Mouse (Mus musculus): ENCODE results near the gene Fcrl1. TPM values are rescaled to one million over a fixed set of nuclear protein-coding genes. Genes with fewer than 3 reads are reported as not detected.
A peak's percentile ranks its signal among the peaks of the same experiment; 100 is the strongest.

Fcrl1 gene
- polyA plus RNA-seq, 1 experiment from 2014 or later = 0.39 TPM

- 53% methylated on average over 5 of the region's 5 CpGs for WGBS
Measured at GRCm38 (mm10) chr3:87401321-87401720, 25.1 kb downstream of the Fcrl1 start.

GRCm38 (mm10) chr3:87408171-87408570 lies 32.0 kb downstream of the Fcrl1 start:
- no peaks in the 10 kb centered on the region for H3K36me3 ChIP-seq (ENCODE audit: control insufficient read depth, insufficient read depth, low read length)
- no peak overlapping the region for H3K27ac ChIP-seq (ENCODE audit: low read length)
- no peaks in the 10 kb centered on the region for H3K27me3 ChIP-seq (ENCODE audit: control insufficient read depth, insufficient read depth, low read length)
- H3K9me3 ChIP-seq (replicated peaks; ENCODE audit: control insufficient read depth, low read length) = no peaks in the 10 kb centered on the region
- H3K4me1 ChIP-seq (ENCODE audit: control insufficient read depth, insufficient read depth, low read length) = no peaks in the 10 kb centered on the region
- 24% methylated on average over 4 of the region's 4 CpGs for WGBS
- no peak overlapping the region for H3K9ac ChIP-seq (ENCODE audit: low read length)
- H3K4me2 ChIP-seq (ENCODE audit: low read depth, low read length) = no peak overlapping the region
- ATAC-seq (ENCODE audit: insufficient read depth, low FRiP score) = no peak
- H3K4me3 ChIP-seq (replicated peaks; ENCODE audit: low read length) = no peak overlapping the region

More at GRCm38 (mm10) chr3:87401321-87401720, 25.1 kb downstream of the Fcrl1 start:
- no peak overlapping the region for H3K9ac ChIP-seq (ENCODE audit: low read length)
- H3K27ac ChIP-seq (ENCODE audit: low read length) = no peak overlapping the region
- no peaks in the 10 kb centered on the region for H3K9me3 ChIP-seq (replicated peaks; ENCODE audit: control insufficient read depth, low read length)
- no peaks in the 10 kb centered on the region for H3K27me3 ChIP-seq (ENCODE audit: control insufficient read depth, insufficient read depth, low read length)
- H3K4me3 ChIP-seq (replicated peaks; ENCODE audit: low read length) = no peak overlapping the region
- no peaks in the 10 kb centered on the region for H3K36me3 ChIP-seq (ENCODE audit: control insufficient read depth, insufficient read depth, low read length)
- ATAC-seq (ENCODE audit: insufficient read depth, low FRiP score) = no peak
- no peaks in the 10 kb centered on the region for H3K4me1 ChIP-seq (ENCODE audit: control insufficient read depth, insufficient read depth, low read length)
- H3K4me2 ChIP-seq (ENCODE audit: low read depth, low read length) = no peak overlapping the region

GRCm38 (mm10) chr3:87409196-87409935 lies 33.2 kb downstream of the Fcrl1 start:
- H3K9me3 ChIP-seq (replicated peaks; ENCODE audit: control insufficient read depth, low read length) = no peaks in the 10 kb centered on the region
- H3K36me3 ChIP-seq (ENCODE audit: control insufficient read depth, insufficient read depth, low read length) = no peaks in the 10 kb centered on the region
- H3K27ac ChIP-seq (ENCODE audit: low read length) = no peak overlapping the region
- no peak overlapping the region for H3K4me3 ChIP-seq (replicated peaks; ENCODE audit: low read length)
- H3K9ac ChIP-seq (ENCODE audit: low read length) = no peak overlapping the region
- no peak overlapping the region for H3K4me2 ChIP-seq (ENCODE audit: low read depth, low read length)
- no peaks in the 10 kb centered on the region for H3K27me3 ChIP-seq (ENCODE audit: control insufficient read depth, insufficient read depth, low read length)
- no peak for ATAC-seq (ENCODE audit: insufficient read depth, low FRiP score)
- WGBS = 83% methylated on average over 4 of the region's 4 CpGs
- H3K4me1 ChIP-seq (ENCODE audit: control insufficient read depth, insufficient read depth, low read length) = no peaks in the 10 kb centered on the region

GRCm38 (mm10) chr3:87410605-87411004 lies 34.4 kb downstream of the Fcrl1 start:
- Histone ChIP-seq H3K27me3 (ENCODE audit: control insufficient read depth, insufficient read depth, low read length) (no peaks in the 10 kb centered on the region), H3K4me3 (replicated peaks; ENCODE audit: low read length) (no peak overlapping the region), H3K27ac (ENCODE audit: low read length) (no peak overlapping the region), H3K9ac (ENCODE audit: low read length) (no peak overlapping the region), H3K4me1 (ENCODE audit: control insufficient read depth, insufficient read depth, low read length) (no peaks in the 10 kb centered on the region), H3K36me3 (ENCODE audit: control insufficient read depth, insufficient read depth, low read length) (no peaks in the 10 kb centered on the region), H3K4me2 (ENCODE audit: low read depth, low read length) (no peak overlapping the region), H3K9me3 (replicated peaks; ENCODE audit: control insufficient read depth, low read length) (no peaks in the 10 kb centered on the region)
- WGBS = 82% methylated on average over 6 of the region's 6 CpGs
- no peak for ATAC-seq (ENCODE audit: insufficient read depth, low FRiP score)

- no peak overlapping the region for H3K27ac ChIP-seq (ENCODE audit: low read length)
- no peaks in the 10 kb centered on the region for H3K27me3 ChIP-seq (ENCODE audit: control insufficient read depth, insufficient read depth, low read length)
- no peaks in the 10 kb centered on the region for H3K9me3 ChIP-seq (replicated peaks; ENCODE audit: control insufficient read depth, low read length)
- H3K9ac ChIP-seq (ENCODE audit: low read length) = no peak overlapping the region
- no peak overlapping the region for H3K4me3 ChIP-seq (replicated peaks; ENCODE audit: low read length)
- 8% methylated on average over 12 of the region's 12 CpGs for WGBS
- peak; percentile 47; the same call in 1 of the 2 replicates for ATAC-seq (ENCODE audit: insufficient read depth, low FRiP score)
- H3K36me3 ChIP-seq (ENCODE audit: control insufficient read depth, insufficient read depth, low read length) = no peaks in the 10 kb centered on the region
- no peak overlapping the region for H3K4me2 ChIP-seq (ENCODE audit: low read depth, low read length)
- no peaks in the 10 kb centered on the region for H3K4me1 ChIP-seq (ENCODE audit: control insufficient read depth, insufficient read depth, low read length)
Measured at GRCm38 (mm10) chr3:87411150-87411549, 35.0 kb downstream of the Fcrl1 start.

- Histone ChIP-seq H3K36me3 (ENCODE audit: control insufficient read depth, insufficient read depth, low read length) (no peaks in the 10 kb centered on the region), H3K27ac (ENCODE audit: low read length) (no peak overlapping the region), H3K9ac (ENCODE audit: low read length) (no peak overlapping the region), H3K4me1 (ENCODE audit: control insufficient read depth, insufficient read depth, low read length) (no peaks in the 10 kb centered on the region), H3K9me3 (replicated peaks; ENCODE audit: control insufficient read depth, low read length) (no peaks in the 10 kb centered on the region), H3K27me3 (ENCODE audit: control insufficient read depth, insufficient read depth, low read length) (no peaks in the 10 kb centered on the region), H3K4me3 (replicated peaks; ENCODE audit: low read length) (no peak overlapping the region), H3K4me2 (ENCODE audit: low read depth, low read length) (no peak overlapping the region)
- 61% methylated on average over 1 of the region's 1 CpGs for WGBS
- no peak for ATAC-seq (ENCODE audit: insufficient read depth, low FRiP score)
Measured at GRCm38 (mm10) chr3:87420645-87421044, 44.5 kb downstream of the Fcrl1 start.

- no peak for ATAC-seq (ENCODE audit: insufficient read depth, low FRiP score)
- WGBS = 77% methylated on average over 4 of the region's 4 CpGs
- H3K4me3 ChIP-seq (replicated peaks; ENCODE audit: low read length) = no peak overlapping the region
Measured at GRCm38 (mm10) chr3:87422386-87422910, 46.3 kb downstream of the Fcrl1 start.

GRCm38 (mm10) chr3:87435479-87435878 lies 59.3 kb downstream of the Fcrl1 start, which contains the start of gene Fcrl5:
Gene Fcrl5 (plus strand): TSS chr3:87435773.
- no peak within 1 kb of the TSS for H3K9ac ChIP-seq (ENCODE audit: low read length)
- no peak within 1 kb of the TSS for H3K4me3 ChIP-seq (replicated peaks; ENCODE audit: low read length)
- H3K4me1 ChIP-seq (ENCODE audit: control insufficient read depth, insufficient read depth, low read length) = no peaks in the 10 kb centered on the region
- no peaks in the 10 kb centered on the region for H3K9me3 ChIP-seq (replicated peaks; ENCODE audit: control insufficient read depth, low read length)
- H3K27ac ChIP-seq (ENCODE audit: low read length) = no peak within 1 kb of the TSS
- H3K27me3 ChIP-seq (ENCODE audit: control insufficient read depth, insufficient read depth, low read length) = no peaks in the 10 kb centered on the region
- ATAC-seq (ENCODE audit: insufficient read depth, low FRiP score) = no peak
- 87% methylated on average over 5 of the region's 5 CpGs for WGBS
- no peak within 1 kb of the TSS for H3K4me2 ChIP-seq (ENCODE audit: low read depth, low read length)
- no peaks in the 10 kb centered on the region for H3K36me3 ChIP-seq (ENCODE audit: control insufficient read depth, insufficient read depth, low read length)

More at GRCm38 (mm10) chr3:87422386-87422910, 46.3 kb downstream of the Fcrl1 start:
- H3K27me3 ChIP-seq (ENCODE audit: control insufficient read depth, insufficient read depth, low read length) = no peaks in the 10 kb centered on the region
- no peak overlapping the region for H3K9ac ChIP-seq (ENCODE audit: low read length)
- H3K36me3 ChIP-seq (ENCODE audit: control insufficient read depth, insufficient read depth, low read length) = no peaks in the 10 kb centered on the region
- no peak overlapping the region for H3K27ac ChIP-seq (ENCODE audit: low read length)
- no peaks in the 10 kb centered on the region for H3K9me3 ChIP-seq (replicated peaks; ENCODE audit: control insufficient read depth, low read length)
- H3K4me2 ChIP-seq (ENCODE audit: low read depth, low read length) = no peak overlapping the region
- no peaks in the 10 kb centered on the region for H3K4me1 ChIP-seq (ENCODE audit: control insufficient read depth, insufficient read depth, low read length)

- no peaks in the 10 kb centered on the region for H3K9me3 ChIP-seq (replicated peaks; ENCODE audit: control insufficient read depth, low read length)
- no peak overlapping the region for H3K9ac ChIP-seq (ENCODE audit: low read length)
- H3K4me1 ChIP-seq (ENCODE audit: control insufficient read depth, insufficient read depth, low read length) = no peaks in the 10 kb centered on the region
- 62% methylated on average over 1 of the region's 1 CpGs for WGBS
- no peak for ATAC-seq (ENCODE audit: insufficient read depth, low FRiP score)
- no peak overlapping the region for H3K4me3 ChIP-seq (replicated peaks; ENCODE audit: low read length)
- no peak overlapping the region for H3K4me2 ChIP-seq (ENCODE audit: low read depth, low read length)
- H3K27me3 ChIP-seq (ENCODE audit: control insufficient read depth, insufficient read depth, low read length) = no peaks in the 10 kb centered on the region
- H3K27ac ChIP-seq (ENCODE audit: low read length) = no peak overlapping the region
- H3K36me3 ChIP-seq (ENCODE audit: control insufficient read depth, insufficient read depth, low read length) = no peaks in the 10 kb centered on the region
Measured at GRCm38 (mm10) chr3:87440586-87440985, 64.4 kb downstream of the Fcrl1 start.

All from stomach, embryonic 16.5 days (tissue).